Mouse (Mus musculus) liver, postnatal 0 days (tissue): ENCODE data around the gene Naa10.

Experiments used
- CTCF ChIP-seq: sonication (generic); IDR thresholded peaks from 2 replicates; pipeline ENCODE4 v1.5.1; 2016; ENCODE audit warnings: antibody characterized with exemption, low read depth
- EP300 ChIP-seq: IDR thresholded peaks from 2 replicates; pipeline ENCODE4 v1.6.1; 2016; ENCODE audit warnings: antibody characterized with exemption, low read depth, mild to moderate bottlenecking

- TF ChIP-seq CTCF (no peak), EP300 (no peak)
These were observed 20.6 kb upstream of the Naa10 start for GRCm38 (mm10) chrX:73942294-73942693.
